Mouse (Mus musculus) myocyte (in vitro differentiated cells): ENCODE measurements around the gene Rbm15.

Experiments
- E2F4 ChIP-seq: IDR thresholded peaks from one replicate; pipeline ENCODE4 v1.6.1; 2011; ENCODE audit warnings: mild to moderate bottlenecking, control low read depth, moderate library complexity; ENCODE audit not compliant: insufficient read depth
- POLR2A ChIP-seq: IDR thresholded peaks from one replicate; pipeline ENCODE4 v1.6.1; 2011; ENCODE audit warnings: low read depth, mild to moderate bottlenecking, control low read depth, moderate library complexity; ENCODE audit not compliant: insufficient read length
- POLR2AphosphoS2 ChIP-seq: IDR thresholded peaks from one replicate; pipeline ENCODE4 v1.6.1; 2011; ENCODE audit warnings: low read depth, control low read depth; ENCODE audit not compliant: insufficient read length

DNA sequence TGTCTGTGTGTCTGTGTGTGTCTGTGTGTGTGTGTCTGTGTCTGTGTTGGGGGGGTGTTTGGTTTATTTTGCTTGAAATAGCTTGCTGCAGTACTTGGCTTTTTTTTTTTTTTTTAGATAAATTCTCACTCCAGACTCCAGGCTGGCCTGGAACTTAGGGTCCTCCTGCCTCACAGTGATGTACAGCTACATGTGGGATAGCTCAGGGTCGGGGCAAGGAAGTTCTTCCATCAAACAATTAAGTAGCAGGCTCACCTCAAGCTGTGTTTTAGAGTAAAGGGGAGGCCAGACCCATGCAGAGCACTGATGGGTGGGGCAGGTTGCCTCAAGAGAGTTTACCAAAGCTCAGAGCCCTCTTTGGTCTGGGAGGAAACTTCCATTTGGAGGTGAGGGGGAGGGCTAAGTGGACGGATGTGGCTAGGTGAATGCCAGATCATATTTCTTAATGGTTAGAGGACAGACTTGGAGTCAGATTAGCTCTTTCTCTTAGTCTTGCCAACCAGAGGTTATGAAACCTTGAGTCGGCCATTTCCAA is 24.3 kb upstream of the Rbm15 start:
- TF ChIP-seq POLR2A (no peak), E2F4 (no peak), POLR2AphosphoS2 (no peak)
